Mouse (Mus musculus) adipose tissue, adult 10 weeks (tissue): Measurements from ENCODE around the gene Gpt2. TPM values are rescaled to one million over a fixed set of nuclear protein-coding genes. Genes with fewer than 3 reads are reported as not detected.

Source experiments
- polyA plus RNA-seq: library from polyadenylated mRNA; stranded (reverse); fragments of 350-450 nt; fragmentation: Illumina TruSeq; extraction: RNeasy Lipid Tissue Mini Kit (QIAGEN cat#74804); gene quantifications from one replicate; pipeline ENCODE4 v1.2.3, GENCODE M21; 2014; ENCODE audit warnings: low read depth, low replicate concordance

Gene Gpt2
- polyA plus RNA-seq = 102 TPM

DNA sequence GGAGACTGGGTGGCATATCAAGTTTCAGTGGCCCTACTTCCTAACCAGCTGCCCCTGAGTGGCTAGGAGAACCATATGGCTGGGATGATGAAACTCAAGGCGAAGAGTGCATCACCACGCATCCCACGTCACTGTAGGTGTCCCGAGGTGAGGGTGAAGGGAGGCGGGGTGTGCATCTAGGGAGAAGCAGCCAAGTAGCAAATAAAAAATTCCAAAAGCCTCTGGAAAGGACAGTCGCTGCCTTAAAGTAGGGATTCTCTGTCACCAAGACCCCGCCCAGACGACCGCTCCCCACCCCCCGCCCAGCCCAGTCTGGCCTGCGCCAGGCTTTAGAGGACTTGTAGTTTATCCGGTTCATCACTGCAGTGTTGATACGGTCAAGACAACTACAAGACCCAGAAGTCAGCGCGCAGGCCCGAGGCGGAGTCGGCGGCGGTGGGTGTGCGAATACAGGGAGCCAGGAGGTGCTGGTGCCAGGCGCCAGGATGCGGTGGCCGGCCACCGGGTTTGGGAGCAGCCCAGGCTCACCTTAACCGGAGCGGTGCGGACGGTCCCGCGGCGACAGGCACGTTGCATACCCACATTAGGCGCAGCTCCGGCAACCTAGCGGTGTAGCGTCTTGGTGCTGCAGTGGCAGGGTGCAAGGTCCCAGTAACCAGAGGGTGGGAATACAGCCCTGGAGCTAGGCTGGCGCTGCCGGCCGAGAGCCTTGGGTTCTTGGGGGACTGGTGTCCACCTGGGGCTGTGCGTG is at the start of gene Gpt2:
Gene Gpt2, plus strand, starts transcription at position 452 of the 751 bp plus-strand sequence.

GRCm38 (mm10) chr8:85555181-85556145 is 63.1 kb downstream of the Gpt2 start, which contains the start of gene Dnaja2:
Gene Dnaja2 (minus strand): TSS chr8:85555344.

Other genes with a start within 250 kb of the Gpt2 start
- gene Orc6, start 192.9 kb upstream of the Gpt2 start, polyA plus RNA-seq = 23.3 TPM
- gene Vps35, start 192.8 kb upstream of the Gpt2 start, polyA plus RNA-seq = 79.3 TPM
- 0.50 TPM for gene Mylk3, start 106.2 kb upstream of the Gpt2 start, polyA plus RNA-seq
- 19.4 TPM for gene 4921524J17Rik, start 59.7 kb upstream of the Gpt2 start, polyA plus RNA-seq
- gene Dnaja2, start 62.8 kb downstream of the Gpt2 start, polyA plus RNA-seq = 97.4 TPM
- gene Neto2, start 208.3 kb downstream of the Gpt2 start, polyA plus RNA-seq = 0.96 TPM